Mouse (Mus musculus): ENCODE measurements around the gene Ppie. TPM values are rescaled to one million over a fixed set of nuclear protein-coding genes. Genes with fewer than 3 reads are reported as not detected.
A peak's percentile ranks its signal among the peaks of the same experiment; 100 is the strongest.

The Ppie gene
- polyA plus RNA-seq, 1 experiment, result 20.7 TPM

- Histone ChIP-seq H3K4me3 (ENCODE audit: insufficient read depth, low read length) (no peak overlapping the region), H3K27ac (ENCODE audit: insufficient read depth, low read depth, low read length) (no peak overlapping the region), H3K4me1 (ENCODE audit: control insufficient read depth, insufficient read depth, low read length) (no peaks in the 10 kb centered on the region)
- TF ChIP-seq CTCF (IDR thresholded peaks at IDR 0.05; ENCODE audit: low read depth, low read length) (no peak), POLR2A (IDR thresholded peaks at IDR 0.05; ENCODE audit: borderline replicate concordance, low read depth, low read length) (no peak)
Observed at GRCm38 (mm10) chr4:123093869-123094268, 45.9 kb downstream of the Ppie start.

DNA sequence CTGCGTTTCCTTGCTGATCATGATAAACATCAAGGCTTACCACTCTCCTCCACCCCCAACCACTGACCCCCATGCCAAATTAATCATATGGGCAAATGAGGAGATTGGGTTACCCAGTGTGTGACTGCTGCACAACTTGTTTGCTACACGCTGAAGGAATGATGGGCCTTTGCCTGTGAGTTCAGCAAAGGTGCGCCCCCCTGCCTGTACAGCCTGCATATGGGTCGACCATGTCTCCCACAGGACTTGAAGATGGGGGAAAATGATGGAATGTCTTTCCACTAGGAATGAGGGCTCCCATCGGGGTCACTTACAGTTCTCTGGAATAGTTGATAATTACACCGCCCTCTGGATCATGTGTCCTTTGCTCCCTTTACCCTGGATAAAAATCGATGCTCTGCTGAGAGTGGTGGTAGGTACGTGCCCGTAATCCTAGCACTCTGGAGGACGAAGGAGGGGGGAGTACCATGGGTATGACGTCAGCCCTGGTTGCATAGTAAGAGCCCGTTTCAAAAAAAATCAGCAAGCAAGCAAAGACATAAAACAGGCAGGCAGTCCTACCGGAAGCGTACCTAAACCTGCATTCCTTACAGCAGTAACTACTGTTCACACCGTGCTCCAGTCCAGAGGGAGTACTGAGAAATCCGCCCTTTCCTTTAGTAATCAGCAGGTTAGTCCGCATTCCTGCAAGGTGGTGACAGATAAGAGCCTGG is 46.5 kb downstream of the Ppie start:
- H3K27ac ChIP-seq (ENCODE audit: insufficient read depth, low read depth, low read length), result no peak overlapping the region

GRCm38 (mm10) chr4:123092621-123093020 is 47.1 kb downstream of the Ppie start:
- Histone ChIP-seq H3K4me3 (ENCODE audit: insufficient read depth, low read length) (no peak overlapping the region), H3K4me1 (ENCODE audit: control insufficient read depth, insufficient read depth, low read length) (no peaks in the 10 kb centered on the region), H3K27ac (ENCODE audit: insufficient read depth, low read depth, low read length) (no peak overlapping the region)
- TF ChIP-seq CTCF (IDR thresholded peaks at IDR 0.05; ENCODE audit: low read depth, low read length), result no peak
- TF ChIP-seq POLR2A (IDR thresholded peaks at IDR 0.05; ENCODE audit: borderline replicate concordance, low read depth, low read length), result no peak

More for the DNA sequence above, 46.5 kb downstream of the Ppie start:
- TF ChIP-seq CTCF (IDR thresholded peaks at IDR 0.05; ENCODE audit: low read depth, low read length) (no peak), POLR2A (IDR thresholded peaks at IDR 0.05; ENCODE audit: borderline replicate concordance, low read depth, low read length) (no peak)
- no peaks in the 10 kb centered on the region for H3K4me1 ChIP-seq (ENCODE audit: control insufficient read depth, insufficient read depth, low read length)
- H3K4me3 ChIP-seq (ENCODE audit: insufficient read depth, low read length), result no peak overlapping the region

DNA sequence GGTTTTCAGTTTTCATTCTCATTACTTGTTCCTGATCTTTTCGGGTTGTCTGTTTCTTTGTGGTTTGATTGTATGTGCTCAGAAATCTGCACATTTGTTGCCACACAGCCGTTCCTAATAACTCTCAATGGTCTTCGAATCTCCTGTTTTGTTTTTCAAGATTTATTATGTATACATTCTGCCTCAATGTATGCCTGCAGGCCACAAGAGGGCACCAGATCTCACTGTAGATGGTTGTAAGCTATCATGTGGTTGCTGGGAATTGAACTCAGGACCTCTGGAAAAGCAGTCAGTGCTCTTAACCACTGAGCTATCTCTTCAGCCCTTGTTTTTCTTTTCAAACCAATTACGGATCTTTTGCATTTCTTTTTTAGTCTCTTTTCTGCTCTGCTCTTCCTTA is 53.4 kb downstream of the Ppie start:
- Histone ChIP-seq H3K27ac (ENCODE audit: insufficient read depth, low read depth, low read length) (no peak overlapping the region), H3K4me1 (ENCODE audit: control insufficient read depth, insufficient read depth, low read length) (no peaks in the 10 kb centered on the region), H3K4me3 (ENCODE audit: insufficient read depth, low read length) (no peak overlapping the region)
- no peak for TF ChIP-seq CTCF (IDR thresholded peaks at IDR 0.05; ENCODE audit: low read depth, low read length)

GRCm38 (mm10) chr4:123085290-123085689 is 54.5 kb downstream of the Ppie start:
- TF ChIP-seq CTCF (IDR thresholded peaks at IDR 0.05; ENCODE audit: low read depth, low read length) (no peak), POLR2A (IDR thresholded peaks at IDR 0.05; ENCODE audit: borderline replicate concordance, low read depth, low read length) (no peak)
- H3K4me1 ChIP-seq (ENCODE audit: control insufficient read depth, insufficient read depth, low read length), result no peaks in the 10 kb centered on the region
- H3K27ac ChIP-seq (ENCODE audit: insufficient read depth, low read depth, low read length), result no peak overlapping the region
- no peak overlapping the region for H3K4me3 ChIP-seq (ENCODE audit: insufficient read depth, low read length)

DNA sequence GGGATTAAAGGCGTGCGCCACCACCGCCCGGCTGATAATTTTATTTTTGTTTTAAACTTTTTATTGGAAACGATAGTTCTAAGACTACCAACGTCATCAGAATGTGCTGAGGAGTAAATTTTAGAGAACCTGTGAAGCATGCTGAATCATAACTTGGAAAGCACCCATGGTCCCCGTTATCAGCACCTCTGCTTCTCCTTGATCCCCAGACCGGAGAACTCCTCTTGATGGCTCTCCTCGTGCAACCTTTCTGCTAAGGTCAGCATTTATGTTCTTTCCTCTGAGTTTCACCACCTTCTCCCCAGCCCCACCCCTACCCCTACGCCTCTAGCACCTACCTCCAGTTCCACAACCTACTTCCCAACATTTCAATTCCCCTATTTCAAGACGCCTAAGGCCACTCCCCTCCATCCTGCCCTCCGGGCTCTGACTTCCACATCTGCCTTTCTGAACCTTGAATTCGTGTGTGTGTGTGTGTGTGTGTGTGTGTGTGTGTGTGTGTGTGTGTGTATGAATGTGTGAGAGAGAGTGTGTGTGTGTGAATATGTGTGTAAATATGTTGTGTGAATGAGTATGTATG is 56.3 kb downstream of the Ppie start:
- H3K4me3 ChIP-seq (ENCODE audit: insufficient read depth, low read length), result no peak overlapping the region
- no peak for TF ChIP-seq POLR2A (IDR thresholded peaks at IDR 0.05; ENCODE audit: borderline replicate concordance, low read depth, low read length)
- TF ChIP-seq CTCF (IDR thresholded peaks at IDR 0.05; ENCODE audit: low read depth, low read length), result no peak
- no peak overlapping the region for H3K27ac ChIP-seq (ENCODE audit: insufficient read depth, low read depth, low read length)
- no peaks in the 10 kb centered on the region for H3K4me1 ChIP-seq (ENCODE audit: control insufficient read depth, insufficient read depth, low read length)

- Histone ChIP-seq H3K27ac (ENCODE audit: insufficient read depth, low read depth, low read length) (no peak overlapping the region), H3K4me1 (ENCODE audit: control insufficient read depth, insufficient read depth, low read length) (no peaks in the 10 kb centered on the region), H3K4me3 (ENCODE audit: insufficient read depth, low read length) (no peak overlapping the region)
- TF ChIP-seq CTCF (IDR thresholded peaks at IDR 0.05; ENCODE audit: low read depth, low read length), result peak; percentile 80
- no peak for TF ChIP-seq POLR2A (IDR thresholded peaks at IDR 0.05; ENCODE audit: borderline replicate concordance, low read depth, low read length)
Observed at GRCm38 (mm10) chr4:123082283-123083163, 57.2 kb downstream of the Ppie start.

DNA sequence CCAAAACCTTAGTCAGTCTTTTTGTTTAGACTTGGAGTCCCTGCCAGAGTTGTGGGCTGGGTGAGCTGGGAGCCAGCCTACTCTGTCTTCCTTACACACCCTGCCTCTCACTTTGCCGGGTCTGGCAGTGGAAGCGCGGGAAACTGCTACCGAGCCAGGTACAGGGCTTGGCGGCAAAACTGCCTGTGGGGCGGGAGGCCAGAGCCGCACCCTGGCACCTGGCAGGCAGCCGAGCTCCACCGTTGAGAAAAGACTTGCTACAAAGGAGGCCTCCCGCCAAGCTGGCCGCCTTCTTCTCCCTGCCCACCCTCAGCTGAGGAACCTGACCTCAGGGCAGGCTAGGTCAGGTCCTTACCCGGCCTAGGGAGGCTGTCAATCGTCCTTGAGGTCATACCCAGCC is 59.0 kb downstream of the Ppie start:
- no peak overlapping the region for H3K27ac ChIP-seq (ENCODE audit: insufficient read depth, low read depth, low read length)
- TF ChIP-seq CTCF (IDR thresholded peaks at IDR 0.05; ENCODE audit: low read depth, low read length), result no peak
- no peak for TF ChIP-seq POLR2A (IDR thresholded peaks at IDR 0.05; ENCODE audit: borderline replicate concordance, low read depth, low read length)
- H3K4me3 ChIP-seq (ENCODE audit: insufficient read depth, low read length), result no peak overlapping the region
- no peaks in the 10 kb centered on the region for H3K4me1 ChIP-seq (ENCODE audit: control insufficient read depth, insufficient read depth, low read length)

DNA sequence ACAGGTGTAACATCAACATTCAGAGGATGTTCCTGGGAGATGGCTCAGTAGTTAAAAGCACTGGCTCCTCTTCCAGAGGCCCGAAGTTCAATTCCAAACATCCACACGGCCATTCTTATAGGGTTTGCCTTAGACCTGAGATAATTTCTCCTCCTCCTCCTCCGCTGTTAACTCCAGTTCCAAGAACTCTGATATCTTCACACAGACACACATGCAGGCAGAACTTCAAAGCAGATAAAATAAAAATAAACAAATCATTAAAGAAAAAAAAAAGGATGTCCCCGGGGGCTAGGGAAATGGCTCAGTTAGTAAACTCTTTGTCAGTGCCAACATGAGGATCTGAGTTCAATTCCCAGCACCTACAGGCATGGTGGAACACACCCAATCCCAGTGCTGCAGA is 61.5 kb downstream of the Ppie start:
- Histone ChIP-seq H3K4me1 (ENCODE audit: control insufficient read depth, insufficient read depth, low read length) (no peaks in the 10 kb centered on the region), H3K4me3 (ENCODE audit: insufficient read depth, low read length) (no peak overlapping the region), H3K27ac (ENCODE audit: insufficient read depth, low read depth, low read length) (no peak overlapping the region)
- no peak for TF ChIP-seq CTCF (IDR thresholded peaks at IDR 0.05; ENCODE audit: low read depth, low read length)
- TF ChIP-seq POLR2A (IDR thresholded peaks at IDR 0.05; ENCODE audit: borderline replicate concordance, low read depth, low read length), result no peak

Other genes starting within 250 kb of the Ppie start
- not detected in 2 replicates for gene Mfsd2a, start 178.8 kb downstream of the Ppie start, polyA plus RNA-seq (2012; ENCODE audit: insufficient read depth, insufficient read length, missing spikeins)
- gene Mycl, start 144.3 kb downstream of the Ppie start, polyA plus RNA-seq (2012; ENCODE audit: insufficient read depth, insufficient read length, missing spikeins), result 0.29 and 0.32 TPM in 2 replicates
- gene Trit1, start 123.4 kb downstream of the Ppie start, polyA plus RNA-seq (2012; ENCODE audit: insufficient read depth, insufficient read length, missing spikeins), result 11.0 and 12.5 TPM in 2 replicates
- gene Bmp8b, start 34.8 kb downstream of the Ppie start, polyA plus RNA-seq (2012; ENCODE audit: insufficient read depth, insufficient read length, missing spikeins), result not detected in 2 replicates
- gene Oxct2b, start 23.7 kb downstream of the Ppie start, polyA plus RNA-seq (2012; ENCODE audit: insufficient read depth, insufficient read length, missing spikeins), result not detected in 2 replicates
- not detected in 2 replicates for gene Hpcal4, start 43.3 kb upstream of the Ppie start, polyA plus RNA-seq (2012; ENCODE audit: insufficient read depth, insufficient read length, missing spikeins)
- gene Nt5c1a, start 61.6 kb upstream of the Ppie start, polyA plus RNA-seq (2012; ENCODE audit: insufficient read depth, insufficient read length, missing spikeins), result not detected in 2 replicates
- gene Heyl, start 93.6 kb upstream of the Ppie start, polyA plus RNA-seq (2012; ENCODE audit: insufficient read depth, insufficient read length, missing spikeins), result not detected in 2 replicates
- gene Pabpc4, start 122.4 kb upstream of the Ppie start, polyA plus RNA-seq (2012; ENCODE audit: insufficient read depth, insufficient read length, missing spikeins), result 16.7 and 18.3 TPM in 2 replicates
- gene Oxct2a, start 183.7 kb upstream of the Ppie start, polyA plus RNA-seq (2012; ENCODE audit: insufficient read depth, insufficient read length, missing spikeins), result not detected in 2 replicates
- not detected in 2 replicates for gene Bmp8a, start 203.3 kb upstream of the Ppie start, polyA plus RNA-seq (2012; ENCODE audit: insufficient read depth, insufficient read length, missing spikeins)

All from bone marrow macrophage, adult 2 months (primary cell).